Mouse (Mus musculus): ENCODE data around the gene Parp2.

DNA sequence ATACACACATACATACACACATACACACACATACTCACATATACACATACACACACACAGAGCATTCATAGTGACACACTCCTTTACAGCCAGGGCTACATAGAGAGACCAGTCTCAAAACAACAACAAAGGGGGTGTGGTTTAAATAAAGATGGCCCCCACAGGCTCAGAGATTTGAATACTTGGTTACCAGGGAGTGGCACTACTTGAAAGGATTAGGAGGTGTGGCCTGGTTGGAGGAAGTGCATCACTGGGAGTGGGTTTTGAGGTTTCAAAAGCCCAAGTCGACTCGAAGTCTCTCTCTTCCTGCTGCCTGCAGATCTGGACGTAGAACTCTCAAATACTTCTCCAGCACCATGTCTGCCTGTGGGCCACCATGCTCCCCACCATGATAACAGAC lies 25.5 kb upstream of the Parp2 start:
- TF ChIP-seq EP300 (IDR thresholded peaks at IDR 0.05): no peak
- no peak for TF ChIP-seq CTCF (IDR thresholded peaks at IDR 0.05)
